Mouse (Mus musculus) hindbrain, embryonic 11.5 days (tissue): ENCODE measurements around the gene Cpne5. TPM values are rescaled to one million over a fixed set of nuclear protein-coding genes. Genes with fewer than 3 reads are reported as not detected.
A peak's percentile ranks its signal among the peaks of the same experiment; 100 is the strongest.
"Not testable (repeated sequence)": the region's sequence is repeated elsewhere in the genome, so short reads cannot be mapped to it uniquely, and the experiment has no call there.

Experiments
- ATAC-seq: fragments of 200-750 bp; cut with Nextera tagmentation; 2 replicates; pipeline ENCODE4 v1.8.0; 2017; ENCODE audit warnings: mild to moderate bottlenecking, moderate TSS enrichment, moderate library complexity; ENCODE audit not compliant: low FRiP score
- DNase-seq: peaks from one replicate; pipeline ENCODE4 v3.0.0-alpha.2; 2015; ENCODE audit warnings: low spot score
- H3K27ac ChIP-seq: fragments of 300-500 bp; sonication (generic); 2 replicates; pipeline ENCODE4 v1.5.1; 2014; ENCODE audit warnings: mild to moderate bottlenecking, low read depth, low read length
- H3K27me3 ChIP-seq: fragments of 300-500 bp; sonication (generic); 2 replicates; pipeline ENCODE4 v1.6.1; 2014; ENCODE audit warnings: mild to moderate bottlenecking, low read length, moderate library complexity, mixed read lengths; ENCODE audit not compliant: control insufficient read depth, insufficient read depth
- H3K36me3 ChIP-seq: fragments of 300-500 bp; sonication (generic); 2 replicates; pipeline ENCODE4 v1.6.1; 2014; ENCODE audit warnings: mild to moderate bottlenecking, low read length, moderate library complexity, mixed read lengths; ENCODE audit not compliant: control insufficient read depth, insufficient read depth
- H3K4me1 ChIP-seq: fragments of 300-500 bp; sonication (generic); replicated peaks from 2 replicates; pipeline ENCODE4 v1.6.1; 2014; ENCODE audit warnings: low read length, mixed read lengths; ENCODE audit not compliant: control insufficient read depth, insufficient read depth
- H3K4me2 ChIP-seq: fragments of 300-500 bp; sonication (generic); replicated peaks from 2 replicates; pipeline ENCODE4 v1.6.1; 2014; ENCODE audit warnings: mild to moderate bottlenecking, low read depth, low read length
- H3K4me3 ChIP-seq: fragments of 300-500 bp; sonication (generic); 2 replicates; pipeline ENCODE4 v1.5.1; 2014; ENCODE audit warnings: low read depth, low read length
- H3K9ac ChIP-seq: fragments of 300-500 bp; sonication (generic); 2 replicates; pipeline ENCODE4 v1.6.1; 2014; ENCODE audit warnings: low read depth, low read length
- H3K9me3 ChIP-seq: fragments of 300-500 bp; sonication (generic); 2 replicates; pipeline ENCODE4 v1.6.1; 2016; ENCODE audit warnings: low read length; ENCODE audit not compliant: control insufficient read depth
- WGBS: fragments of 180-500 bp; shearing (Covaris S2); extraction: QIAGEN DNeasy Blood & Tissue Kit; methylation state at CpG from one replicate; pipeline ENCODE4 v1.1.7; 2014; 5-methylcytosine and 5-hydroxymethylcytosine counted together
- polyA plus RNA-seq: library from polyadenylated mRNA; unstranded; fragments of >200 nt; fragmentation: Nextera tagmentation; extraction: Ambion mirVana; gene quantifications from 2 replicates; pipeline ENCODE4 v1.2.1, GENCODE M21; 2014

Cpne5 gene
- polyA plus RNA-seq, 1 experiment from 2014 or later, result 3.7 TPM

GRCm38 (mm10) chr17:29260501-29260900 is 22.5 kb upstream of the Cpne5 start:
- no peaks in the 10 kb centered on the region for H3K9me3 ChIP-seq
- DNase-seq (no peak), ATAC-seq (no peak)
- H3K27ac ChIP-seq, result no peak overlapping the region
- 93% methylated on average over 15 of the region's 15 CpGs for WGBS
- no peak overlapping the region for H3K9ac ChIP-seq
- H3K27me3 ChIP-seq, result no peaks in the 10 kb centered on the region
- H3K36me3 ChIP-seq, result no peaks in the 10 kb centered on the region
- no peak overlapping the region for H3K4me2 ChIP-seq
- H3K4me3 ChIP-seq, result no peak overlapping the region
- H3K4me1 ChIP-seq, result 0 out of 2 replicates have a peak, but pooled peaks cover 5% of the 10 kb centered on the region

- Histone ChIP-seq H3K9ac (no peak overlapping the region), H3K4me3 (no peak overlapping the region), H3K36me3 (no peaks in the 10 kb centered on the region), H3K9me3 (no peaks in the 10 kb centered on the region), H3K27ac (no peak overlapping the region), H3K4me2 (no peak overlapping the region; the same call in 1 of the 2 replicates), H3K27me3 (no peaks in the 10 kb centered on the region), H3K4me1 (0 out of 2 replicates have a peak, but pooled peaks cover 4% of the 10 kb centered on the region)
- WGBS, result 7% methylated on average over 3 of the region's 3 CpGs
- DNase-seq (peak; percentile 89), ATAC-seq (peak; percentile 45; the same call in 1 of the 2 replicates)
Measured at GRCm38 (mm10) chr17:29259489-29259888, 21.5 kb upstream of the Cpne5 start.

GRCm38 (mm10) chr17:29258921-29259320 is 21.0 kb upstream of the Cpne5 start:
- DNase-seq (no peak), ATAC-seq (no peak)
- Histone ChIP-seq H3K4me3 (no peak overlapping the region), H3K4me1 (0 out of 2 replicates have a peak, but pooled peaks cover 2% of the 10 kb centered on the region), H3K9ac (no peak overlapping the region), H3K36me3 (no peaks in the 10 kb centered on the region), H3K27me3 (no peaks in the 10 kb centered on the region), H3K9me3 (no peaks in the 10 kb centered on the region), H3K4me2 (no peak overlapping the region), H3K27ac (no peak overlapping the region)
- 100% methylated on average over 2 of the region's 2 CpGs for WGBS

GRCm38 (mm10) chr17:29258025-29258558 is 20.1 kb upstream of the Cpne5 start:
- no peaks in the 10 kb centered on the region for H3K27me3 ChIP-seq
- WGBS, result 76% methylated on average over 10 of the region's 10 CpGs
- ATAC-seq (no peak), DNase-seq (peak; percentile 19)
- H3K9ac ChIP-seq, result no peak overlapping the region
- no peak overlapping the region for H3K4me3 ChIP-seq
- H3K27ac ChIP-seq, result no peak overlapping the region
- H3K36me3 ChIP-seq, result no peaks in the 10 kb centered on the region
- H3K4me2 ChIP-seq, result no peak overlapping the region
- H3K4me1 ChIP-seq, result 0 out of 2 replicates have a peak, but pooled peaks cover 2% of the 10 kb centered on the region
- no peaks in the 10 kb centered on the region for H3K9me3 ChIP-seq

- H3K4me2 ChIP-seq, result no peak overlapping the region
- no peak overlapping the region for H3K27ac ChIP-seq
- H3K4me1 ChIP-seq, result no peaks in the 10 kb centered on the region
- H3K27me3 ChIP-seq, result no peaks in the 10 kb centered on the region
- H3K9ac ChIP-seq, result no peak overlapping the region
- ATAC-seq (no peak), DNase-seq (no peak)
- H3K4me3 ChIP-seq, result no peak overlapping the region
- no peaks in the 10 kb centered on the region for H3K36me3 ChIP-seq
- 94% methylated on average over 10 of the region's 10 CpGs for WGBS
- H3K9me3 ChIP-seq, result no peaks in the 10 kb centered on the region
Measured at GRCm38 (mm10) chr17:29257001-29257511, 19.1 kb upstream of the Cpne5 start.

GRCm38 (mm10) chr17:29256507-29256906 is 18.5 kb upstream of the Cpne5 start:
- no peak overlapping the region for H3K4me2 ChIP-seq
- no peak for DNase-seq
- ATAC-seq, result no peak
- 83% methylated on average over 6 of the region's 6 CpGs for WGBS
- no peaks in the 10 kb centered on the region for H3K27me3 ChIP-seq
- no peak overlapping the region for H3K4me3 ChIP-seq
- no peaks in the 10 kb centered on the region for H3K36me3 ChIP-seq
- H3K4me1 ChIP-seq, result no peaks in the 10 kb centered on the region
- no peak overlapping the region for H3K9ac ChIP-seq
- no peak overlapping the region for H3K27ac ChIP-seq
- no peaks in the 10 kb centered on the region for H3K9me3 ChIP-seq

GRCm38 (mm10) chr17:29254784-29255183 is 16.8 kb upstream of the Cpne5 start:
- not testable (repeated sequence) for H3K9me3 ChIP-seq, H3K4me1 ChIP-seq, H3K9ac ChIP-seq, H3K36me3 ChIP-seq, DNase-seq, H3K4me3 ChIP-seq, H3K27ac ChIP-seq, ATAC-seq, H3K4me2 ChIP-seq, H3K27me3 ChIP-seq
- 95% methylated on average over 6 of the region's 6 CpGs for whole genome bisulfite sequencing

- Histone ChIP-seq H3K9ac (no peak overlapping the region), H3K4me3 (no peak overlapping the region), H3K27ac (no peak overlapping the region), H3K36me3 (no peaks in the 10 kb centered on the region; the same call in 1 of the 2 replicates), H3K4me2 (no peak overlapping the region), H3K9me3 (no peaks in the 10 kb centered on the region), H3K4me1 (no peaks in the 10 kb centered on the region), H3K27me3 (no peaks in the 10 kb centered on the region)
- DNase-seq, result no peak
- ATAC-seq, result no peak
- 88% methylated on average over 9 of the region's 9 CpGs for WGBS
Measured at GRCm38 (mm10) chr17:29253684-29254083, 15.7 kb upstream of the Cpne5 start.

GRCm38 (mm10) chr17:29253236-29253635 is 15.3 kb upstream of the Cpne5 start:
- no peak overlapping the region for H3K9ac ChIP-seq
- H3K36me3 ChIP-seq, result no peaks in the 10 kb centered on the region; the same call in 1 of the 2 replicates
- 96% methylated on average over 2 of the region's 2 CpGs for whole genome bisulfite sequencing
- H3K4me3 ChIP-seq, result no peak overlapping the region
- no peak overlapping the region for H3K27ac ChIP-seq
- no peaks in the 10 kb centered on the region for H3K27me3 ChIP-seq
- no peak for DNase-seq
- H3K4me2 ChIP-seq, result no peak overlapping the region
- ATAC-seq, result no peak
- H3K9me3 ChIP-seq, result no peaks in the 10 kb centered on the region
- no peaks in the 10 kb centered on the region for H3K4me1 ChIP-seq
